Mouse (Mus musculus) cerebellum, adult 2 months (tissue): Measurements from ENCODE around the gene Cse1l.

ENCODE experiments used
- CTCF ChIP-seq: fragments of 200-500 bp; IDR thresholded peaks from 2 replicates; pipeline ENCODE4 v1.5.1; 2011; ENCODE audit warnings: low read depth, mild to moderate bottlenecking, control low read depth, low read length, moderate library complexity, borderline replicate concordance; ENCODE audit not compliant: insufficient read depth
- POLR2A ChIP-seq: fragments of 200-500 bp; IDR thresholded peaks from 2 replicates; pipeline ENCODE4 v1.6.1; 2011; ENCODE audit warnings: low read length, control low read depth, borderline replicate concordance; ENCODE audit not compliant: insufficient read depth

DNA sequence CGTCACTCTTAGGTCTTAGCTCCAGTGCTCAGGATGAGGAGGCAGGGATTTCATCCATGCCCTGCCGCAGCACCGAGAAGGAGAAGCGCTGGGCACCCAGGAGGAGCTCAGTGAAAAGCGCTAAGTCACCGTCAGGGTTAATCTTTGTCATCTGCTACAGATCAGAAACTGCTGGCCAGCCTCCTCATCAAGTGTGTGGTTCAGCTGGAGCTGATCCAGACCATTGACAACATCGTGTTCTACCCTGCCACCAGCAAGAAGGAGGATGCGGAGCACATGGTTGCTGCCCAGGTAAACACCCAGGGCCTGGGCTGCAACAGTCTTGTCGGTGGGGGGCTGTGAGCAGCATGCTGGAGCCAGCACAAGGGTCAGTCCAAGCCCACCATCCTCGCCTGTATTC, 20.2 kb upstream of the Cse1l start:
- TF ChIP-seq POLR2A (no peak), CTCF (no peak)
